Mouse (Mus musculus) neural tube, embryonic 15.5 days (tissue): ENCODE results near the gene Morc3. TPM values are rescaled to one million over a fixed set of nuclear protein-coding genes. Genes with fewer than 3 reads are reported as not detected.

Experiments used
- ATAC-seq: fragments of 200-750 bp; cut with Nextera tagmentation; 2 replicates; pipeline ENCODE4 v1.8.0; 2017; ENCODE audit warnings: mild to moderate bottlenecking, moderate TSS enrichment, moderate library complexity; ENCODE audit not compliant: low FRiP score
- H3K27ac ChIP-seq: fragments of 300-500 bp; sonication (generic); replicated peaks from 2 replicates; pipeline ENCODE4 v1.5.1; 2015; ENCODE audit warnings: mild to moderate bottlenecking, inconsistent platforms
- H3K27me3 ChIP-seq: fragments of 300-500 bp; sonication (generic); replicated peaks from 2 replicates; pipeline ENCODE4 v1.6.1; 2015; ENCODE audit warnings: inconsistent platforms
- H3K36me3 ChIP-seq: fragments of 300-500 bp; sonication (generic); 2 replicates; pipeline ENCODE4 v1.6.1; 2015; ENCODE audit warnings: inconsistent platforms
- H3K4me1 ChIP-seq: fragments of 300-500 bp; sonication (generic); 2 replicates; pipeline ENCODE4 v1.6.1; 2015; ENCODE audit warnings: inconsistent platforms
- H3K4me2 ChIP-seq: fragments of 300-500 bp; sonication (generic); 2 replicates; pipeline ENCODE4 v1.6.1; 2015; ENCODE audit warnings: inconsistent platforms, mild to moderate bottlenecking, moderate library complexity
- H3K4me3 ChIP-seq: fragments of 300-500 bp; sonication (generic); replicated peaks from 2 replicates; pipeline ENCODE4 v1.5.1; 2015; ENCODE audit warnings: mild to moderate bottlenecking, inconsistent platforms
- H3K9ac ChIP-seq: fragments of 300-500 bp; sonication (generic); replicated peaks from 2 replicates; pipeline ENCODE4 v1.6.1; 2015; ENCODE audit warnings: mild to moderate bottlenecking, inconsistent platforms
- H3K9me3 ChIP-seq: fragments of 300-500 bp; sonication (generic); replicated peaks from 2 replicates; pipeline ENCODE4 v1.6.1; 2016; ENCODE audit warnings: inconsistent platforms
- WGBS: fragments of 180-500 bp; shearing (Covaris S2); methylation state at CpG from one replicate; pipeline ENCODE4 v1.1.7; 2015; ENCODE audit warnings: mixed read lengths; 5-methylcytosine and 5-hydroxymethylcytosine counted together
- polyA plus RNA-seq: library from polyadenylated mRNA; unstranded; fragments of >200 nt; fragmentation: Nextera tagmentation; extraction: Ambion mirVana; gene quantifications from 2 replicates; pipeline ENCODE4 v1.2.1, GENCODE M21; 2015

Morc3 gene
- polyA plus RNA-seq = 31.9 and 32.1 TPM in 2 replicates

GRCm38 (mm10) chr16:93831627-93832395 is at the start of gene Morc3:
Morc3 (plus strand) TSS chr16:93832121.
- ATAC-seq = peak; percentile 97
- H3K36me3 ChIP-seq = no peaks in the 10 kb centered on the region
- no peaks in the 10 kb centered on the region for H3K27me3 ChIP-seq
- 12% methylated on average over 54 of the region's 55 CpGs for WGBS
- peak within 1 kb of the TSS; percentile 91 for H3K4me2 ChIP-seq
- peak within 1 kb of the TSS; percentile 84 for H3K9ac ChIP-seq
- peak within 1 kb of the TSS; percentile 85 for H3K4me3 ChIP-seq
- peaks cover 25% of the 10 kb centered on the region for H3K4me1 ChIP-seq
- peak within 1 kb of the TSS; percentile 92 for H3K27ac ChIP-seq
- H3K9me3 ChIP-seq = no peaks in the 10 kb centered on the region

- H3K4me1 ChIP-seq = no peaks in the 10 kb centered on the region
- 95% methylated on average over 7 of the region's 7 CpGs for WGBS
- H3K9ac ChIP-seq = no peak overlapping the region
These were observed 47.7 kb upstream of the Morc3 start for GRCm38 (mm10) chr16:93784175-93784574.

GRCm38 (mm10) chr16:93785805-93786204 is 46.1 kb upstream of the Morc3 start:
- WGBS = 9% methylated on average over 9 of the region's 9 CpGs
- H3K4me2 ChIP-seq = no peak overlapping the region
- H3K27me3 ChIP-seq = no peaks in the 10 kb centered on the region
- H3K9ac ChIP-seq = no peak overlapping the region
- H3K36me3 ChIP-seq = peaks cover 32% of the 10 kb centered on the region
- peak; percentile 69 for ATAC-seq
- no peak overlapping the region for H3K4me3 ChIP-seq
- no peaks in the 10 kb centered on the region for H3K4me1 ChIP-seq
- H3K9me3 ChIP-seq = no peaks in the 10 kb centered on the region
- no peak overlapping the region for H3K27ac ChIP-seq

More at GRCm38 (mm10) chr16:93784175-93784574, 47.7 kb upstream of the Morc3 start:
- Histone ChIP-seq H3K9me3 (no peaks in the 10 kb centered on the region), H3K27ac (no peak overlapping the region), H3K4me2 (no peak overlapping the region), H3K27me3 (no peaks in the 10 kb centered on the region), H3K4me3 (no peak overlapping the region), H3K36me3 (peaks cover 46% of the 10 kb centered on the region)
- ATAC-seq = no peak

- no peak overlapping the region for H3K4me3 ChIP-seq
- 87% methylated on average over 4 of the region's 4 CpGs for whole genome bisulfite sequencing
- no peaks in the 10 kb centered on the region for H3K9me3 ChIP-seq
- H3K36me3 ChIP-seq = peaks cover 24% of the 10 kb centered on the region
- H3K4me1 ChIP-seq = no peaks in the 10 kb centered on the region
- no peak overlapping the region for H3K27ac ChIP-seq
- H3K27me3 ChIP-seq = no peaks in the 10 kb centered on the region
- no peak for ATAC-seq
- H3K4me2 ChIP-seq = no peak overlapping the region
- no peak overlapping the region for H3K9ac ChIP-seq
These were observed 43.5 kb upstream of the Morc3 start for GRCm38 (mm10) chr16:93788388-93788787.

GRCm38 (mm10) chr16:93788881-93789280 is 43.0 kb upstream of the Morc3 start:
- H3K4me3 ChIP-seq = no peak overlapping the region
- no peak overlapping the region for H3K27ac ChIP-seq
- no peak overlapping the region for H3K4me2 ChIP-seq
- ATAC-seq = no peak
- no peaks in the 10 kb centered on the region for H3K9me3 ChIP-seq
- no peaks in the 10 kb centered on the region for H3K4me1 ChIP-seq
- 94% methylated on average over 8 of the region's 8 CpGs for WGBS
- H3K36me3 ChIP-seq = peaks cover 21% of the 10 kb centered on the region
- H3K27me3 ChIP-seq = no peaks in the 10 kb centered on the region
- no peak overlapping the region for H3K9ac ChIP-seq

- H3K9ac ChIP-seq = no peak overlapping the region
- ATAC-seq = no peak
- no peak overlapping the region for H3K27ac ChIP-seq
- H3K36me3 ChIP-seq = peaks cover 21% of the 10 kb centered on the region; the same call in 1 of the 2 replicates
- H3K9me3 ChIP-seq = no peaks in the 10 kb centered on the region
- no peak overlapping the region for H3K4me2 ChIP-seq
- 31% methylated on average over 5 of the region's 5 CpGs for WGBS
- H3K4me3 ChIP-seq = no peak overlapping the region
- no peaks in the 10 kb centered on the region for H3K27me3 ChIP-seq
- no peaks in the 10 kb centered on the region for H3K4me1 ChIP-seq
These were observed 41.8 kb upstream of the Morc3 start for GRCm38 (mm10) chr16:93789971-93790755.

GRCm38 (mm10) chr16:93792981-93793630 is 38.8 kb upstream of the Morc3 start:
- H3K9ac ChIP-seq = no peak overlapping the region
- no peak overlapping the region for H3K27ac ChIP-seq
- H3K27me3 ChIP-seq = no peaks in the 10 kb centered on the region
- ATAC-seq = no peak
- peaks cover 26% of the 10 kb centered on the region; the same call in 1 of the 2 replicates for H3K36me3 ChIP-seq
- no peaks in the 10 kb centered on the region for H3K9me3 ChIP-seq
- no peak overlapping the region for H3K4me2 ChIP-seq
- WGBS = 75% methylated on average over 15 of the region's 15 CpGs
- no peak overlapping the region for H3K4me3 ChIP-seq
- no peaks in the 10 kb centered on the region for H3K4me1 ChIP-seq

- WGBS = 68% methylated on average over 5 of the region's 5 CpGs
- no peak for ATAC-seq
- H3K9ac ChIP-seq = no peak overlapping the region
- peaks cover 26% of the 10 kb centered on the region for H3K36me3 ChIP-seq
- no peaks in the 10 kb centered on the region for H3K27me3 ChIP-seq
- H3K27ac ChIP-seq = no peak overlapping the region
- no peak overlapping the region for H3K4me3 ChIP-seq
- no peaks in the 10 kb centered on the region for H3K9me3 ChIP-seq
- no peaks in the 10 kb centered on the region for H3K4me1 ChIP-seq
- H3K4me2 ChIP-seq = no peak overlapping the region
These were observed 37.1 kb upstream of the Morc3 start for GRCm38 (mm10) chr16:93794845-93795244.

GRCm38 (mm10) chr16:93795391-93795790 is 36.5 kb upstream of the Morc3 start:
- Histone ChIP-seq H3K4me1 (no peaks in the 10 kb centered on the region), H3K27me3 (no peaks in the 10 kb centered on the region), H3K9ac (no peak overlapping the region), H3K4me2 (no peak overlapping the region), H3K4me3 (no peak overlapping the region), H3K36me3 (peaks cover 32% of the 10 kb centered on the region), H3K9me3 (no peaks in the 10 kb centered on the region), H3K27ac (no peak overlapping the region)
- ATAC-seq = no peak
- WGBS = 97% methylated on average over 5 of the region's 5 CpGs

- H3K36me3 ChIP-seq = peaks cover 47% of the 10 kb centered on the region
These were observed 34.7 kb upstream of the Morc3 start for GRCm38 (mm10) chr16:93797021-93797840.

More at GRCm38 (mm10) chr16:93797021-93797840, 34.7 kb upstream of the Morc3 start:
- 82% methylated on average over 12 of the region's 12 CpGs for WGBS
- H3K4me1 ChIP-seq = no peaks in the 10 kb centered on the region
- no peak overlapping the region for H3K4me3 ChIP-seq
- H3K4me2 ChIP-seq = no peak overlapping the region
- H3K27ac ChIP-seq = no peak overlapping the region
- H3K9me3 ChIP-seq = no peaks in the 10 kb centered on the region
- H3K27me3 ChIP-seq = no peaks in the 10 kb centered on the region
- H3K9ac ChIP-seq = no peak overlapping the region
- no peak for ATAC-seq
